Mouse (Mus musculus): Measurements from ENCODE around the gene Ankrd28.
A peak's percentile ranks its signal among the peaks of the same experiment; 100 is the strongest.

Gene Ankrd28

DNA sequence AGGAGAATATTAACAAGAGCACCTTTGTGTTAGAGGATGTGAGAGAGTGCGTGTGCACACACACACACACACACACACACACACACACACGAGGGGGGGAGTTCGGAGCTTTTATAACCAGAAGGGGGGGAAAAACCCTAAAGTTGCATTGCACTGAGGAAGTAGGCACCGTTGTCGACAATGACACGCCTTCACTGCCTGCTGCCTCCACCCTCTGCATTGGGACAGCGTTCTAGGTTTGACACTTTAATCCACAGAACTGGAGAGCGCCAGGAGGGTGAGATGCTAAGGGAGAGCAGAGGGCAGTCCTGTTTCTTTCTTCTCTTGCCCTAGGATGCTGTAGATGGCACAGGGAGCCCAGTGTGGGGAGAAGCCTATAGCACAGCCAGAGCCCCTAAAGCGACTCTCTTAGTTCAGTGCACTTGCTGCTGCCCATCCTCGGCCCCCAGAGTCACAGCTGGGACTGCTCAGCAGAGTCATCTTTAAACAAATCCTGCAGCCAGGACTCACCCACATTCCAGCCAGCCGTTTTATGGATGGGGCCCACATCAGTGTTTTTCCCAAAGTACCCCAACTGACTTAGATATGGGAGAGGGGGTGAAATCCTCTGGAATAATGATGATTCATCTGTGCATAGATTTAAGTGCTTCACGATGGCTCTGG is 165.4 kb downstream of the Ankrd28 start:
- peak; percentile 91 for DNase-seq

GRCm38 (mm10) chr14:31664100-31664902 is 166.2 kb downstream of the Ankrd28 start:
- DNase-seq: peak; percentile 92

GRCm38 (mm10) chr14:31663376-31664099 is 166.9 kb downstream of the Ankrd28 start:
- DNase-seq: peak; percentile 94

GRCm38 (mm10) chr14:31662555-31663211 is 167.8 kb downstream of the Ankrd28 start:
- peak; percentile 99 for DNase-seq

DNA sequence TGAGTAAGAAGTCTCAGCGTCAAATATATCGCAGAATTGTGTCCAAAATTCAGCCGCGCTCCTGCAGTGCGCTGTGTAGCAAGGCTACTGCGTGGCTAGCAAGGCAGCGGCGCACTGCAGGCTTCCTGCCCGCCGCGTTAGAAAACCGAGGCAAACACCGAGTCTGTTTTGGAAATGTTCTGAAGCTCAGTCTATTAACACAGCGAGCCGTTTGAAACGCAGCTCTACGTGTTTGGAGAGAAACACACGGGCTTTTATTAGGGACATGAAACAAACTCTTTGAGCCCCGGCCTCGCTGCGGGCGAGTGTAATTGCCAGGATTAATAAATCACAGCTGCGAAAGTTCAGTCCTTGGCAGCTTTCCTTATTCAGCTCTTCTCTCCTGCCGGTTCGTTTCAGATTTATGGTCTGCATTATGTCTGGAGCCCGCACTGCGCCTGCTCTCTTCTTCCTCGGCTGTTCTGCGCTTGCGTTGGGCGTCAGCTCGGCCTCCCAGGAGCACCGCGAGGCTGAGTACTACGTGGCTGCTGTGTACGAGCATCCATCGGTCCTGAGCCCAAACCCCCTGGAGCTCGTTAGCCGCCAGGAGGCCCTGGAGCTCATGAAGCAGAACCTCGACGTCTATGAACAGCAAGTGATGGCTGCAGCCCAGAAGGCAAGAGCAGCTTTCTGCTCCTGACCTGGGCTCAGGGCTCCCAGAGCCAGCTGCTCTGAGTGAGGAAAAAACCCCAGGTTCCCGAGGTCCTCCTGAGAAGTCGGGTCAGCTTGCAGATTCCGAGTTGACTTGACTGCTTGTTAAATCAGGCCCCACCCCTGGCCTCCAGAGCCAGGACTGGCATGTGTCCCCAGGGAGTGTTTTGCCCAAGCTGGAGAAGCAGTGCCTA is 168.5 kb downstream of the Ankrd28 start:
- DNase-seq: peak; percentile 99

GRCm38 (mm10) chr14:31660312-31661093 is 169.9 kb downstream of the Ankrd28 start:
- DNase-seq: peak; percentile 93

- peak; percentile 97 for DNase-seq
Observed at GRCm38 (mm10) chr14:31659501-31660181, 170.8 kb downstream of the Ankrd28 start.

- peak; percentile 93 for DNase-seq
Observed at GRCm38 (mm10) chr14:31658126-31658680, 172.2 kb downstream of the Ankrd28 start.

GRCm38 (mm10) chr14:31656857-31657645 is 173.4 kb downstream of the Ankrd28 start:
- DNase-seq: peak; percentile 94

- DNase-seq: peak; percentile 91
Observed at GRCm38 (mm10) chr14:31656386-31656785, 174.1 kb downstream of the Ankrd28 start.

GRCm38 (mm10) chr14:31655406-31655805 is 175.0 kb downstream of the Ankrd28 start:
- DNase-seq: peak; percentile 86

DNA sequence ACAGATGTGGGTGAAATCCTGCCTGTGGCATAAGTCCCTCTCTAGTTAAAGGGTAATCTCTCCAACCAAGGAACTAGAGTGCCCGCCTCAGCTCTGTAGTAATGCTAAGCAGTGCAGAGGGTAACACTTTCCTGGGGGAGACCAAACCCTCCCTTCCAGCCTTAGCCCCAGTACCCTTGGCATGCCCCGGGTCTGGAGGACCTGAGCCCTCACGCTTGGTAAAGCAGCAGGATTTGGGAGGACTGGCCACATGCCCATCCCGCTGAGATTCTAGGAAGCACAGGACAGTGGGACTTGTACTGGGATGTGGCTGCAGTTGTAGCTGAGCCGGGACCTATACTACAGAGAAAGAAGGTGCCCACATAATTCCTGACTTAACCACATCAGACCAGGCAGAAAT is 175.6 kb downstream of the Ankrd28 start:
- DNase-seq: peak; percentile 89

DNA sequence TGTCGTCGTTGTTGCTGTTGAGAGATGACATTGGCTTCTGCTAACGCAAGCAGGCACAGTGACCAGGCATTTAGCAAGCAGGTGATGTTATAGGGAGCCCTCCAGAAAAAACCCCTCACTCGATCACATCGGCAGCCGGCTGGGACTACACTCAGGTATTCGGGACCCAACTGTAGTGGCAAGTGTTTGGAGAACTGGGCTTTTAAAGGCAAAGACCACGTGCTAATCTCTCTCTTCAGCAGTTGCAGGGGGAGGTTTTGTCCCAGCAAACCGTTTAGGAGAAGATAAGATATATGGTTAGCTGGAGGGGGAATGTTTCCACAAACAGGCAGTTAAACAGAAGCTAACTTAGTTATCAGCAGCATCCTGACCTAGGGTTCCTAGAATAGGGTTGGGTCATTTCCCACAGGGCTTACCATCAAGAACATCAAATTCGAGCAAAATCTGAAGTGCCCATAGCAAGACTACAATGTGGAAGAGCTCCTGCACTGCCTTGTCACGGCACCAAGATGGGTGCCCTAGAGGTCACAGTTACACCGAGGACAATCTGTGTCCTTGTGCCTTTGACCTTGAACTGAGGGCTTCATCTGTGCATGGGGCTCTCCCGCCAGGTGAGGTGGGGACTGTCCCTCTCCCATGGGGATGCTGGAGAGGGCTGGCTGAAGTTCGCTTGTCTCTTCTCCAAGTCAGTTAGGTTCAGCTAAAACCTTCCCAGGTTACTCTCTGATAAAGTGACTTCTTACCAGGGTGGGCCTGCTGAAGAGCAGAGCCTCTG is 177.2 kb downstream of the Ankrd28 start:
- DNase-seq: peak; percentile 84

DNA sequence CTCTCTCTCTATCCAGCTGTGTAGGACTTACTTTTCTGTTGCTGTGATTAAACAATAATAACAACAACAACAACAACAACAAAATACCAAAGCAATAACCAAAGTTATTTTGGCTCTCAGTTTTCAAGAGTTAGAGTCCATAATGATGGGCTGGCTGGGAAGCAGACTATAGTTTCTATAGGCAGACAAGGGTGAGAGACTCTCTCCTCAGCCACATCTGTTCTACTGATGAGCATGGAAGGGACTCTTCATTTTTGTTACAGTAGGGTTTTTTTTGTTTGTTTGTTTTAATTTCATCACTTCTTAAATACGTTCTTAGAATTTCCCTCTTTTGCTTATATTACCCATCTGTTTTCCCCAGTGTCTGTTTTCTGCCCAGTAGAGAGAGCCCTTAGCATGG is 177.8 kb downstream of the Ankrd28 start:
- DNase-seq: no peak

DNA sequence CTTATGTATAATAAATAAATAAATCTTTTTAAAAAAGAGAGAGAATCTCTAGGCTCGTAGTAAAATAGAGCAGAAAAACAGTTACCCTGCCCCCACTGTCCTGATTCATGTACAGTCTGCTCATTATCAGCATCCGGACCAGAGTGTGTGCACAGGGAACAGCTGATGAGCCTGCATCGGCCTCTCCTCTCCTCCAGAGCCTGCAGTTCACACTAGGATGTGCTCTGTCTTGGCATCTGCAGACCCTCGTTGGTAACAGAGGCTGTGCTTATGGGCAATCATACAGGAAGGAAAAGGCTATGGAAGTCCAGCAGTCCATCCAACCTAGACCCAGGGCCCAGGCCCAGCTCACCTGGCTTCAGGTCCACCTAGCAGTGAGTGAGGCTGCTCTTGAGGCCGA is 178.3 kb downstream of the Ankrd28 start:
- DNase-seq: peak; percentile 91

GRCm38 (mm10) chr14:31651206-31651605 is 179.2 kb downstream of the Ankrd28 start:
- peak; percentile 82 for DNase-seq

GRCm38 (mm10) chr14:31650347-31650746 is 180.1 kb downstream of the Ankrd28 start:
- DNase-seq: peak; percentile 68

Measured in heart, adult 11 months (tissue).